Mouse (Mus musculus) NIH3T3 (cell line): ENCODE data around the gene Dcakd.

ENCODE experiments used
- DNase-seq: peaks from one replicate; pipeline ENCODE4 v3.0.0-alpha.2; 2012; ENCODE audit warnings: low read depth

Gene Dcakd

GRCm38 (mm10) chr11:103028176-103028891 is at the start of gene Dcakd, which contains the start of gene Nmt1:
Gene Dcakd, minus strand, starts transcription at chr11:103028333.
Gene Nmt1, plus strand, starts transcription at chr11:103028190.
- DNase-seq: peak; percentile 96

DNA sequence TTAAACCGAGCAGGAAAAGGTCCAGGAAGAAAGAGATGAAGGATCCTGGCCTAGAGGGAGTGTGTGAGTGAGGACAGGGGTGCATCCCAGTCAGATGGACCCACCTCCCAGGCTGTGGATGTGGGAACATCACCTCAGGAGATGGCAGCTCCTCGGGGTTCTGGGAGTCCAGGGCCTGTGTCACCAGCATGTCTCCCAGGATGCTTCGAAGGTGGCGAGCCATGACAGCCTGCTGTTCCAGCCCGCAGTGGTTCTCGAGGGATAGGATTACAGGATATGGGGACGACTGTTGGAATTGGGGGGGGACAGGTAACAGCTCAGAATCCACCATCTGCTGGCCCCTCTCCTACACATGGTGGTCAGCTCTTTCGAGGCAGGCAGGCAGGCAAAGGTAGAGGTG is 48.4 kb upstream of the Dcakd start:
- no peak for DNase-seq

DNA sequence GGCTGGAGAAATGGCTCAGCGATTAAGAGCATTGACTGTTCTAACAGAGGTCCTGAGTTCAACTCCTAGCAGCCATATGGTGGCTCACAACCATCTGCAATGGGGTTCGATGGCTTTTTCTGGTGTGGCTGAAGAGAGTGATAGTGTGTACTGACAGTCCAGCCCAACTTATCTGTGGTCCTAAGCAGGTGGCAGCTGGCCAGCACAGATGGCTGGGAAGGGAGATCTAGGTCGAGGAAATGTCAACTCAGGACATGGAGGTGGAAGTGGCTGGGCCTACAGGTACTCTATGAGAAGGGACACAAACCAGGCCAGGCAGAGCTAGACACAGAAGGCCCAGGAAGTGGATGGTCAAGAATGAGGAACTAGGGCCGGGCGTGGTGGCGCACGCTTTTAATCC is 47.9 kb upstream of the Dcakd start:
- no peak for DNase-seq

DNA sequence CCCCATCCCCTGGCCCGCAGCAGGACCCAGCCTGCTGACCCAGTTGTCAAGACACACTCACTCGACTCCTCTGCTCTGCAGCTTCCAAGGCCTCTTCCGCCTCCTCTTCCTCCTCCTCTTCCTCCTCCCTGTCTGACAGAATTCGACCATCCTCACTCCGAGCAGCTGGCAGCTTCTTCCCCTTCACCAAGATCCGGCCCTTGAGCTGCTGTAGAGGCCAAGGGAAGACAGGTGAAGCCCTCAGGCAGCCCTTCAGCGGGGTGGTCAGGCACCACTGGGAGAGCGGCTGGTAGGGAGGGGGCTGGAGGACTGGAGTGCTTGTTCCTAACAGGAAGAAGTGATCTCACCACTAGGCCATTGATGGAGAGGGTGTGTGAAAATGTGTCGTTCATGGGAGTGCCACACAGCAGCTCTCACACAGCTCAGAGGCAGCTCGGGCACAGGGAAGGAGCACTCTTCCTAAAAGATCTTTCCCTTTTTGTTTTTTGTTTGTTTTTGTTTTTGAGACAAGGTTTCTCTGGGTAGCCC is 46.7 kb upstream of the Dcakd start:
- DNase-seq: no peak

DNA sequence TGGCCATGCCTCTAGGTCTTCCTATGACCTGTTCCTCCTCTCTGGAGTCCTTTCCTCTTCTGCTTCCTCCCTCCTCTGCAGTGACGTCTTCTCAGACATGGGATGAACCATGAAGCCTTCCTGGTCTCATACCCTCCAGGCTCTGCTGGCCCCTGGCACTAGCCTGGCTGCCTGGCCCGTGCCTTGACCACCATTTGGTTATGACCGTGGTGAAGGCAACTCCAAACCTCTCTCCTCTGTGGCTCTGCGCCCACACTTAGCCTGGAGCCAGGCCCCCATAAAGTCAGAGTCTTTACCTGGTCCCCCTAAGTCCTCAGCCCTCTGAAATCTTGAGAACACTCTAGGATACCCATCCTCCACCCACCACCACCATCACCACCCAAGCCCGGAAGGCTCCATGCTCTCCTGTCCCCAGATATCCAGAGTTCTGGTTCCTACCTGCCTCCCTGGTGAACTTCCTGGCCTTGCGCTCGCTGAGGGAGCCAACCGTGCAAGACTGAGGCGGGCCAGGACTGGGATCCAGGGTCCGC is 46.1 kb upstream of the Dcakd start:
- DNase-seq: no peak

GRCm38 (mm10) chr11:103073671-103074070 is 45.5 kb upstream of the Dcakd start:
- no peak for DNase-seq

- no peak for DNase-seq
Measured at GRCm38 (mm10) chr11:103070322-103070880, 42.3 kb upstream of the Dcakd start.

- no peak for DNase-seq
Measured at GRCm38 (mm10) chr11:103069731-103070130, 41.6 kb upstream of the Dcakd start.

DNA sequence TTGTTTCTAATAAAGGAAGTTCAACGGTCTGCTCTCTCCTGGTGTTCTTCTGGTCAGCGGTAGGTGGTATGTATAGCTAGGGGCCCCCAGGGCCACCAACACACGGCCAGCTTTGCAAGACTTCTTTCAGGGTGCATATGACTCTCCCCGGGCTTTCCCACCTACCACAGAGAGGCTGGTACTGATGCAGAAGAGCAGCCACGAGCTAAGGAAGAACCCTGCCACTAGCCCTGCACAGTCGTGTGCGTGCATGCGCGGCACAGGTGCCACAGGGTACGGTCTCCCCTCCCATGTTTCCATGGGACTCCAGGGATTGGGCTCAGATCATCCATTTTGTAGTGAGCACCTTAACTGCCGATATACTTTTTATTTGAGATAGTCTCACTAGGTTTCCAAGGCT is 40.8 kb upstream of the Dcakd start:
- no peak for DNase-seq

GRCm38 (mm10) chr11:103068272-103068671 is 40.1 kb upstream of the Dcakd start:
- DNase-seq: no peak

- DNase-seq: peak; percentile 48
Measured at GRCm38 (mm10) chr11:103067457-103068001, 39.4 kb upstream of the Dcakd start.

DNA sequence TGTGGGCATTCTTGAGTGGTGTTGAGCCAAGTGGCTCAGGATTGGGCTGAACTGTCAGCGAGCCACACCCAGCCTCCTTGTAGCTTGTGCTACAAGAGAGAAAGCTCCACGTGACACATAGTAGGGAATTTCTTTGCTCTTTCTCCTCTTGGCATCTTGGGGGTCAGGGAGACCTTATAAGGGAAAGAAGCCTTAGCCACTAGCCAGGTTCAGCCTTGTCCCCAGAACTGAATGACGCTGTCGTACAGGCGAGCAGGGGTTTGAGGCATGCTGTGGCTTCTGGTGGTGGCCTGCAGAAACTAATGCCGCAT is 38.9 kb upstream of the Dcakd start:
- no peak for DNase-seq

GRCm38 (mm10) chr11:103066191-103067050 is 38.3 kb upstream of the Dcakd start:
- DNase-seq: no peak

DNA sequence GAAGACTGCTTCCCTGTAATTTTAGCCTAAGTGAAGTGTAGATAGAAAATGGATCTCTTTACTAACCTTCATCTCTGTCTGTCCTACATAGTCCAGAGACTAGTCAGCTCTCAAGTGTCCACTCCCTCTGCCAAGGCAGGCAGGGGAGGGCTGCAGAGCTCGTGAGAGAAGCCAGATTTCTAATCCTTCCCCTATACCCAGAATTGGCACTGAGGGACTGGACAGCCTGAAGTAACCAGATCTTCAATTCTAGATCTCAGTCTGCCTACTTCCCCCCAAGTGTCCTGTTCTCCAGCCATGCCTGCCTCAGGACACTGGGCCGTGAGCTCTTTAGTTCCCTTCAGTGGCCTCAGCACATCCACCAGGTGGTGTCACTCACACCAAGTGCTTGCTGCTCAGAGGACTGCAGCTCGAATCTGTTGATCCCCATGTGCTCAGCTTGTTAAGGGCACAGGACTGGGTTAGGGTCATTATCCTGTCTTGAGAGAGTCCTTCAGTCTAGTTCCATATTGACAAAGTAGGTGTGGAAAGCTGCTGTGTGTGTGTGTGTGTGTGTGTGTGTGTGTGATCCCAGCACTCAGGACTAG is 30.5 kb upstream of the Dcakd start:
- peak; percentile 41 for DNase-seq

GRCm38 (mm10) chr11:103056636-103057035 is 28.5 kb upstream of the Dcakd start:
- DNase-seq: peak; percentile 74

DNA sequence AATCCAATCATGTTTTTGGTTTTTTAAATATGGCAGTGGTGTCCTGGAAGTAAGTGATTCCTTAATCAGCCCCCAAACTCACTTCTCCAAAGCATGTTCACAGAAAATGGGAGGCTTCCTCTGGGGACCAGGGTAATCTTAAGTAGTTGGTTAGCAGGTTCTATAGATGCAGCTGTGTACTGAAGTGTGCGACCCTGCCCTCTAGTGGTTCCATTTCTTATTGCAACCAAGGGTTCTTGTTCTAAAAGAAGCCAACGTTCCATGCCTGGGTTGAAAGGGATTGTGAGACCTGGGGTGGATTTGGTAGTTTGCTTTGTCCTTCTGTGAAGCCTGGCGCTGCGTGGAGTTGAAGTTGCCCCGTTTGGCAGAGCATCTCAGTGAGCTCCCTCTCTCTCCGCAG is 26.7 kb upstream of the Dcakd start:
- peak; percentile 93 for DNase-seq

GRCm38 (mm10) chr11:103053191-103054076 is 25.3 kb upstream of the Dcakd start:
- no peak for DNase-seq

DNA sequence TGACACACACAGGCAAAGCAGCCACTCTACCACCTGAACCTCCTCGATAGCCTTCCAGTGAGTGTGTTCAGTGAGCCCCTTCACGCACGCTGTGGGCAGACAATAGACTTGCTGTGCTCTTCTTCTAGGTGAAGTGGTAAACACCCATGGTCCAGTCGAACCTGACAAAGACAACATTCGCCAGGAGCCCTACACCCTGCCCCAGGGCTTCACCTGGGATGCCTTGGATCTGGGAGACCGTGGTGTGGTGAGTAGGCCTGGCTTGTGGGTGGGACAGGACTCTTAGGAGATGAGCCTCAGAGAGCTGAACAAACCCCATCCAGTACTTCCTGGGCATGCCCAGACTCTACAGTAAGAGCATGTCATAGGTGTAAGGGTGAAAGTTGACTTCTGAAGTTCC is 23.9 kb upstream of the Dcakd start:
- DNase-seq: no peak

GRCm38 (mm10) chr11:103051249-103051691 is 23.1 kb upstream of the Dcakd start:
- peak; percentile 96 for DNase-seq

GRCm38 (mm10) chr11:103050153-103050552 is 22.0 kb upstream of the Dcakd start:
- no peak for DNase-seq

GRCm38 (mm10) chr11:103049611-103050010 is 21.5 kb upstream of the Dcakd start:
- DNase-seq: no peak
